Mouse (Mus musculus): ENCODE data around the gene Cracr2a. TPM values are rescaled to one million over a fixed set of nuclear protein-coding genes. Genes with fewer than 3 reads are reported as not detected.
A peak's percentile ranks its signal among the peaks of the same experiment; 100 is the strongest.

Gene Cracr2a
- polyA plus RNA-seq, 1 experiment from 2014 or later = 1.6 TPM

- Histone ChIP-seq H3K4me3 (no peak overlapping the region), H3K27me3 (no peaks in the 10 kb centered on the region), H3K9me3 (replicated peaks) (no peaks in the 10 kb centered on the region), H3K4me2 (replicated peaks) (no peak overlapping the region), H3K9ac (no peak overlapping the region), H3K36me3 (no peaks in the 10 kb centered on the region), H3K4me1 (no peaks in the 10 kb centered on the region), H3K27ac (no peak overlapping the region)
- WGBS = 75% methylated on average over 2 of the region's 2 CpGs
- ATAC-seq (ENCODE audit: low FRiP score) = no peak
Measured at GRCm38 (mm10) chr6:127538118-127538517, 23.0 kb upstream of the Cracr2a start.

- Histone ChIP-seq H3K27me3 (no peaks in the 10 kb centered on the region), H3K9ac (no peak overlapping the region), H3K4me2 (replicated peaks) (no peak overlapping the region), H3K4me1 (no peaks in the 10 kb centered on the region), H3K27ac (no peak overlapping the region), H3K9me3 (replicated peaks) (no peaks in the 10 kb centered on the region), H3K36me3 (no peaks in the 10 kb centered on the region), H3K4me3 (no peak overlapping the region)
- no peak for ATAC-seq (ENCODE audit: low FRiP score)
- WGBS = 93% methylated on average over 4 of the region's 4 CpGs
Measured at GRCm38 (mm10) chr6:127539226-127539625, 21.9 kb upstream of the Cracr2a start.

GRCm38 (mm10) chr6:127539659-127540058 is 21.5 kb upstream of the Cracr2a start:
- 71% methylated on average over 5 of the region's 5 CpGs for WGBS
- no peak overlapping the region for H3K9ac ChIP-seq
- H3K27me3 ChIP-seq = no peaks in the 10 kb centered on the region
- H3K9me3 ChIP-seq (replicated peaks) = no peaks in the 10 kb centered on the region
- no peaks in the 10 kb centered on the region for H3K36me3 ChIP-seq
- no peak overlapping the region for H3K4me3 ChIP-seq
- no peaks in the 10 kb centered on the region for H3K4me1 ChIP-seq
- H3K27ac ChIP-seq = no peak overlapping the region
- ATAC-seq (ENCODE audit: low FRiP score) = no peak
- H3K4me2 ChIP-seq (replicated peaks) = no peak overlapping the region

GRCm38 (mm10) chr6:127540517-127540916 is 20.6 kb upstream of the Cracr2a start:
- no peaks in the 10 kb centered on the region for H3K9me3 ChIP-seq (replicated peaks)
- no peak overlapping the region for H3K27ac ChIP-seq
- no peak overlapping the region for H3K4me3 ChIP-seq
- no peaks in the 10 kb centered on the region for H3K27me3 ChIP-seq
- H3K36me3 ChIP-seq = no peaks in the 10 kb centered on the region
- no peak overlapping the region for H3K9ac ChIP-seq
- no peak overlapping the region for H3K4me2 ChIP-seq (replicated peaks)
- H3K4me1 ChIP-seq = no peaks in the 10 kb centered on the region
- WGBS = 64% methylated on average over 4 of the region's 4 CpGs
- ATAC-seq (ENCODE audit: low FRiP score) = no peak

GRCm38 (mm10) chr6:127541617-127542374 is 19.3 kb upstream of the Cracr2a start:
- 40% methylated on average over 18 of the region's 18 CpGs for WGBS
- H3K27me3 ChIP-seq = no peaks in the 10 kb centered on the region
- H3K4me2 ChIP-seq (replicated peaks) = no peak overlapping the region
- no peak overlapping the region for H3K4me3 ChIP-seq
- H3K9me3 ChIP-seq (replicated peaks) = no peaks in the 10 kb centered on the region
- peak; percentile 77 for ATAC-seq (ENCODE audit: low FRiP score)
- H3K4me1 ChIP-seq = no peaks in the 10 kb centered on the region
- H3K27ac ChIP-seq = no peak overlapping the region
- no peak overlapping the region for H3K9ac ChIP-seq
- no peaks in the 10 kb centered on the region for H3K36me3 ChIP-seq

GRCm38 (mm10) chr6:127546676-127547075 is 14.5 kb upstream of the Cracr2a start:
- no peak overlapping the region for H3K4me3 ChIP-seq
- H3K36me3 ChIP-seq = no peaks in the 10 kb centered on the region
- WGBS = 84% methylated on average over 4 of the region's 4 CpGs
- H3K9me3 ChIP-seq (replicated peaks) = no peaks in the 10 kb centered on the region
- no peaks in the 10 kb centered on the region for H3K4me1 ChIP-seq
- H3K27ac ChIP-seq = no peak overlapping the region
- H3K4me2 ChIP-seq (replicated peaks) = no peak overlapping the region
- H3K9ac ChIP-seq = no peak overlapping the region
- H3K27me3 ChIP-seq = no peaks in the 10 kb centered on the region
- no peak for ATAC-seq (ENCODE audit: low FRiP score)

- H3K4me2 ChIP-seq (replicated peaks) = no peak overlapping the region
- no peak overlapping the region for H3K9ac ChIP-seq
- H3K27ac ChIP-seq = no peak overlapping the region
- no peaks in the 10 kb centered on the region for H3K36me3 ChIP-seq
- H3K27me3 ChIP-seq = no peaks in the 10 kb centered on the region; the same call in 1 of the 2 replicates
- no peak for ATAC-seq (ENCODE audit: low FRiP score)
- H3K4me3 ChIP-seq = no peak overlapping the region
- no peaks in the 10 kb centered on the region for H3K4me1 ChIP-seq
- 91% methylated on average over 4 of the region's 4 CpGs for WGBS
- peaks cover 6% of the 10 kb centered on the region; the same call in 1 of the 2 replicates for H3K9me3 ChIP-seq (replicated peaks)
Measured at GRCm38 (mm10) chr6:127552940-127553339, 8.2 kb upstream of the Cracr2a start.

GRCm38 (mm10) chr6:127555553-127555952 is 5.6 kb upstream of the Cracr2a start:
- Histone ChIP-seq H3K27me3 (peaks cover 4% of the 10 kb centered on the region; the same call in 1 of the 2 replicates), H3K4me3 (no peak overlapping the region), H3K4me1 (no peaks in the 10 kb centered on the region), H3K9ac (no peak overlapping the region), H3K9me3 (replicated peaks) (peaks cover 6% of the 10 kb centered on the region; the same call in 1 of the 2 replicates), H3K4me2 (replicated peaks) (no peak overlapping the region), H3K36me3 (no peaks in the 10 kb centered on the region), H3K27ac (no peak overlapping the region)
- no peak for ATAC-seq (ENCODE audit: low FRiP score)
- WGBS = 81% methylated on average over 6 of the region's 6 CpGs

- H3K36me3 ChIP-seq = no peaks in the 10 kb centered on the region
- ATAC-seq (ENCODE audit: low FRiP score) = no peak; the same call in 1 of the 2 replicates
- H3K9me3 ChIP-seq (replicated peaks) = no peaks in the 10 kb centered on the region
- H3K27me3 ChIP-seq = peaks cover 4% of the 10 kb centered on the region; the same call in 1 of the 2 replicates
- H3K9ac ChIP-seq = peak overlapping the region; percentile 59
- H3K4me1 ChIP-seq = peaks cover 8% of the 10 kb centered on the region
- H3K4me3 ChIP-seq = peak overlapping the region; percentile 39
- no peak overlapping the region for H3K27ac ChIP-seq
- H3K4me2 ChIP-seq (replicated peaks) = peak overlapping the region; percentile 84
- WGBS = 12% methylated on average over 7 of the region's 7 CpGs
Measured at GRCm38 (mm10) chr6:127560872-127561230, 287 bp upstream of the Cracr2a start.

- no peaks in the 10 kb centered on the region for H3K36me3 ChIP-seq
- WGBS = 76% methylated on average over 4 of the region's 4 CpGs
- H3K4me1 ChIP-seq = peaks cover 8% of the 10 kb centered on the region
- no peak overlapping the region for H3K4me3 ChIP-seq
- no peak for ATAC-seq (ENCODE audit: low FRiP score)
- no peak overlapping the region for H3K9ac ChIP-seq
- 0 out of 2 replicates have a peak, but pooled peaks cover 4% of the 10 kb centered on the region for H3K27me3 ChIP-seq
- H3K27ac ChIP-seq = no peak overlapping the region
- H3K9me3 ChIP-seq (replicated peaks) = no peaks in the 10 kb centered on the region
- no peak overlapping the region for H3K4me2 ChIP-seq (replicated peaks)
Measured at GRCm38 (mm10) chr6:127563511-127563910, 2.4 kb downstream of the Cracr2a start.

GRCm38 (mm10) chr6:127565951-127566732 is 5.0 kb downstream of the Cracr2a start:
- WGBS = 86% methylated on average over 7 of the region's 7 CpGs
- Histone ChIP-seq H3K36me3 (no peaks in the 10 kb centered on the region), H3K27me3 (no peaks in the 10 kb centered on the region), H3K4me3 (no peak overlapping the region), H3K4me2 (replicated peaks) (no peak overlapping the region), H3K27ac (no peak overlapping the region), H3K9ac (no peak overlapping the region), H3K4me1 (peaks cover 4% of the 10 kb centered on the region), H3K9me3 (replicated peaks) (no peaks in the 10 kb centered on the region)
- no peak for ATAC-seq (ENCODE audit: low FRiP score)

- no peaks in the 10 kb centered on the region for H3K36me3 ChIP-seq
- no peak overlapping the region for H3K4me2 ChIP-seq (replicated peaks)
- no peaks in the 10 kb centered on the region for H3K27me3 ChIP-seq
- H3K9ac ChIP-seq = no peak overlapping the region
- ATAC-seq (ENCODE audit: low FRiP score) = no peak
- no peaks in the 10 kb centered on the region for H3K9me3 ChIP-seq (replicated peaks)
- no peak overlapping the region for H3K27ac ChIP-seq
- H3K4me3 ChIP-seq = no peak overlapping the region
- H3K4me1 ChIP-seq = no peaks in the 10 kb centered on the region
- WGBS = 72% methylated on average over 8 of the region's 8 CpGs
Measured at GRCm38 (mm10) chr6:127571849-127572550, 10.9 kb downstream of the Cracr2a start.

Measured in hindbrain, embryonic 12.5 days (tissue).